Mouse (Mus musculus) midbrain, embryonic 14.5 days (tissue): ENCODE results near the gene Mal. TPM values are rescaled to one million over a fixed set of nuclear protein-coding genes. Genes with fewer than 3 reads are reported as not detected.

ENCODE experiments used
- ATAC-seq: fragments of 200-750 bp; cut with Nextera tagmentation; 2 replicates; pipeline ENCODE4 v1.8.0; 2017; ENCODE audit warnings: moderate number of reproducible peaks, moderate library complexity; ENCODE audit not compliant: low FRiP score, low TSS enrichment
- DNase-seq: peaks from one replicate; pipeline ENCODE4 v3.0.0-alpha.2; 2015
- H3K27ac ChIP-seq: fragments of 300-500 bp; sonication (generic); replicated peaks from 2 replicates; pipeline ENCODE4 v1.5.1; 2014; ENCODE audit warnings: mild to moderate bottlenecking, low read depth, low read length, moderate library complexity
- H3K27me3 ChIP-seq: fragments of 300-500 bp; sonication (generic); 2 replicates; pipeline ENCODE4 v1.6.1; 2014; ENCODE audit warnings: low read length, control low read depth, mixed read lengths; ENCODE audit not compliant: control insufficient read depth, insufficient read depth
- H3K36me3 ChIP-seq: fragments of 300-500 bp; sonication (generic); 2 replicates; pipeline ENCODE4 v1.6.1; 2014; ENCODE audit warnings: low read length, control low read depth; ENCODE audit not compliant: control insufficient read depth, insufficient read depth
- H3K4me1 ChIP-seq: fragments of 300-500 bp; sonication (generic); 2 replicates; pipeline ENCODE4 v1.6.1; 2014; ENCODE audit warnings: mild to moderate bottlenecking, antibody characterized with exemption, low read length, control low read depth; ENCODE audit not compliant: control insufficient read depth, insufficient read depth
- H3K4me2 ChIP-seq: fragments of 300-500 bp; sonication (generic); 2 replicates; pipeline ENCODE4 v1.6.1; 2014; ENCODE audit warnings: mild to moderate bottlenecking, low read length, moderate library complexity
- H3K4me3 ChIP-seq: fragments of 300-500 bp; sonication (generic); replicated peaks from 2 replicates; pipeline ENCODE4 v1.5.1; 2014; ENCODE audit warnings: low read depth, low read length
- H3K9ac ChIP-seq: fragments of 300-500 bp; sonication (generic); replicated peaks from 2 replicates; pipeline ENCODE4 v1.6.1; 2014; ENCODE audit warnings: mild to moderate bottlenecking, low read length, moderate library complexity
- H3K9me3 ChIP-seq: fragments of 300-500 bp; sonication (generic); 2 replicates; pipeline ENCODE4 v1.6.1; 2016; ENCODE audit warnings: low read length, control low read depth, mixed read lengths; ENCODE audit not compliant: control insufficient read depth
- WGBS: fragments of 180-500 bp; shearing (Covaris S2); extraction: QIAGEN DNeasy Blood & Tissue Kit; methylation state at CpG from one replicate; pipeline ENCODE4 v1.1.7; 2014; 5-methylcytosine and 5-hydroxymethylcytosine counted together
- polyA plus RNA-seq: library from polyadenylated mRNA; unstranded; fragments of >200 nt; fragmentation: Nextera tagmentation; extraction: Ambion mirVana; gene quantifications from 2 replicates; pipeline ENCODE4 v1.2.1, GENCODE M21; 2014

Mal gene
- polyA plus RNA-seq, 1 experiment from 2014 or later: 3.0 TPM

- H3K27ac ChIP-seq: no peak overlapping the region
- H3K4me2 ChIP-seq: no peak overlapping the region
- H3K4me1 ChIP-seq: no peaks in the 10 kb centered on the region
- H3K36me3 ChIP-seq: no peaks in the 10 kb centered on the region
- H3K27me3 ChIP-seq: no peaks in the 10 kb centered on the region
- 76% methylated on average over 6 of the region's 6 CpGs for WGBS
- H3K9ac ChIP-seq: no peak overlapping the region
- H3K9me3 ChIP-seq: no peaks in the 10 kb centered on the region
- no peak for ATAC-seq
- DNase-seq: no peak
- H3K4me3 ChIP-seq: no peak overlapping the region
Measured at GRCm38 (mm10) chr2:127635581-127635980, 20.9 kb downstream of the Mal start.

- Histone ChIP-seq H3K9ac (no peak overlapping the region), H3K9me3 (no peaks in the 10 kb centered on the region), H3K4me2 (no peak overlapping the region), H3K27ac (no peak overlapping the region), H3K27me3 (no peaks in the 10 kb centered on the region), H3K4me3 (no peak overlapping the region), H3K36me3 (no peaks in the 10 kb centered on the region), H3K4me1 (no peaks in the 10 kb centered on the region)
- WGBS: 67% methylated on average over 2 of the region's 2 CpGs
- no peak for ATAC-seq
- no peak for DNase-seq
Measured at GRCm38 (mm10) chr2:127632601-127633000, 23.9 kb downstream of the Mal start.

- no peak overlapping the region for H3K27ac ChIP-seq
- ATAC-seq (no peak), DNase-seq (no peak)
- no peaks in the 10 kb centered on the region for H3K36me3 ChIP-seq
- no peak overlapping the region for H3K9ac ChIP-seq
- no peak overlapping the region for H3K4me2 ChIP-seq
- H3K4me1 ChIP-seq: no peaks in the 10 kb centered on the region
- WGBS: 81% methylated on average over 6 of the region's 6 CpGs
- no peak overlapping the region for H3K4me3 ChIP-seq
- no peaks in the 10 kb centered on the region for H3K27me3 ChIP-seq
- no peaks in the 10 kb centered on the region for H3K9me3 ChIP-seq
Measured at GRCm38 (mm10) chr2:127627990-127628570, 28.4 kb downstream of the Mal start.

GRCm38 (mm10) chr2:127627354-127627753 is 29.1 kb downstream of the Mal start:
- no peak overlapping the region for H3K27ac ChIP-seq
- H3K36me3 ChIP-seq: no peaks in the 10 kb centered on the region
- H3K27me3 ChIP-seq: no peaks in the 10 kb centered on the region
- H3K9me3 ChIP-seq: no peaks in the 10 kb centered on the region
- no peak overlapping the region for H3K4me3 ChIP-seq
- no peak overlapping the region for H3K9ac ChIP-seq
- H3K4me1 ChIP-seq: no peaks in the 10 kb centered on the region
- DNase-seq (no peak), ATAC-seq (no peak)
- H3K4me2 ChIP-seq: no peak overlapping the region
- 51% methylated on average over 6 of the region's 6 CpGs for WGBS

- Histone ChIP-seq H3K36me3 (no peaks in the 10 kb centered on the region), H3K9ac (no peak overlapping the region), H3K9me3 (no peaks in the 10 kb centered on the region), H3K27ac (no peak overlapping the region), H3K27me3 (no peaks in the 10 kb centered on the region), H3K4me3 (no peak overlapping the region), H3K4me1 (no peaks in the 10 kb centered on the region), H3K4me2 (no peak overlapping the region)
- DNase-seq (no peak), ATAC-seq (no peak)
- WGBS: 77% methylated on average over 5 of the region's 5 CpGs
Measured at GRCm38 (mm10) chr2:127625659-127626058, 30.8 kb downstream of the Mal start.

GRCm38 (mm10) chr2:127624786-127625185 is 31.7 kb downstream of the Mal start:
- Histone ChIP-seq H3K4me3 (no peak overlapping the region), H3K27me3 (no peaks in the 10 kb centered on the region), H3K4me1 (no peaks in the 10 kb centered on the region), H3K36me3 (no peaks in the 10 kb centered on the region), H3K9ac (no peak overlapping the region), H3K27ac (no peak overlapping the region), H3K9me3 (no peaks in the 10 kb centered on the region), H3K4me2 (no peak overlapping the region)
- DNase-seq (no peak), ATAC-seq (no peak)
- 88% methylated on average over 2 of the region's 2 CpGs for WGBS

GRCm38 (mm10) chr2:127622065-127622464 is 34.4 kb downstream of the Mal start:
- Histone ChIP-seq H3K4me1 (no peaks in the 10 kb centered on the region), H3K36me3 (no peaks in the 10 kb centered on the region), H3K9ac (no peak overlapping the region), H3K4me3 (no peak overlapping the region), H3K27me3 (no peaks in the 10 kb centered on the region), H3K4me2 (no peak overlapping the region), H3K9me3 (no peaks in the 10 kb centered on the region), H3K27ac (no peak overlapping the region)
- ATAC-seq (no peak), DNase-seq (no peak)
- WGBS: 48% methylated on average over 3 of the region's 3 CpGs

GRCm38 (mm10) chr2:127619311-127619710 is 37.2 kb downstream of the Mal start:
- Histone ChIP-seq H3K4me1 (no peaks in the 10 kb centered on the region), H3K27ac (no peak overlapping the region), H3K9ac (no peak overlapping the region), H3K9me3 (no peaks in the 10 kb centered on the region), H3K27me3 (no peaks in the 10 kb centered on the region), H3K4me3 (no peak overlapping the region), H3K36me3 (no peaks in the 10 kb centered on the region), H3K4me2 (no peak overlapping the region)
- DNase-seq (no peak), ATAC-seq (no peak)
- WGBS: 88% methylated on average over 3 of the region's 3 CpGs

GRCm38 (mm10) chr2:127612288-127612687 is 44.2 kb downstream of the Mal start:
- H3K9ac ChIP-seq: no peak overlapping the region
- DNase-seq (no peak), ATAC-seq (no peak)
- H3K4me1 ChIP-seq: no peaks in the 10 kb centered on the region
- no peaks in the 10 kb centered on the region for H3K27me3 ChIP-seq
- no peak overlapping the region for H3K27ac ChIP-seq
- H3K4me2 ChIP-seq: no peak overlapping the region
- H3K4me3 ChIP-seq: no peak overlapping the region
- WGBS: 91% methylated on average over 4 of the region's 4 CpGs
- H3K9me3 ChIP-seq: no peaks in the 10 kb centered on the region
- H3K36me3 ChIP-seq: no peaks in the 10 kb centered on the region
